Mouse (Mus musculus) yolk sac, embryonic 10.5 days (tissue): ENCODE measurements around the gene Cfap100.

Experiments
- DNase-seq: peaks from one replicate; pipeline ENCODE4 v3.0.0-alpha.2; 2017; ENCODE audit warnings: low spot score

Cfap100 gene

DNA sequence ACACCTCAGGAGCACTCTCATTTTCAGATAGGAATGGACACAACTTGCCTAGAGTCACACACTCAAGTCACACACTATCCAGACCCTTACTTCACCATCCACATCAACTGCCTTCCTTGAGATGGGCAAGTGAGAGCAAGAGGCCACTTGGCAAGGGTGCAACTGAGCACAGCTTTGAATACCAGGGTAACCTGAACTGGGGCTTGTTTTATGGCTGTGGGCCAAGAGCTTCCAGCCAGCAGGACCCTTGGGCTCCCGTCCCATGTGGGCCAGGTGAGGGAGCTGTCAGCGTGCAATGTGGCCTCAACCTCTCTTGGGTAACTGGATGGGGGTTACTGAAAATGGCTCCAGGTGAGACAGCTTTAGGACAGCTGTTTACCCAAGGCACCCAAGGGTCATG, 28.8 kb upstream of the Cfap100 start:
- DNase-seq = no peak

DNA sequence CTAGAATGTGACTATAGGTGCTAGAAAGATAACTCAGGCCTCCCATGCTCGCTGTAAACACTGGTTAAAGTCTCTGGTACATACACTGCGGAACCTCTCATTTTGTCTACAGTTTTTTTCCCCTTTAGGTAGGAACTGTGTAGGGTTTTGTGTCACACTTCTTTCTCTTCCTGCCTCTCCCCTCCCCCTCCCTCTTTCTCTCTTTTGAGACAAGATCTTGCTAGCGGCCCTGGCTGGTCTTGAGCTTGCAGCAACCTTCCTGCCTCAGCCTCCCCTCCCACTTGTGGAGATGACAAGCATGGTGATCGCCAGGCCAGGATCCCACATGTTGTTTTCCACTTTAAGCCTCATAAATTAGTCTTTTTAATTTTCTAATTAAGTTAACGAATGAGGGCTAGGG, 25.2 kb upstream of the Cfap100 start:
- DNase-seq = no peak

DNA sequence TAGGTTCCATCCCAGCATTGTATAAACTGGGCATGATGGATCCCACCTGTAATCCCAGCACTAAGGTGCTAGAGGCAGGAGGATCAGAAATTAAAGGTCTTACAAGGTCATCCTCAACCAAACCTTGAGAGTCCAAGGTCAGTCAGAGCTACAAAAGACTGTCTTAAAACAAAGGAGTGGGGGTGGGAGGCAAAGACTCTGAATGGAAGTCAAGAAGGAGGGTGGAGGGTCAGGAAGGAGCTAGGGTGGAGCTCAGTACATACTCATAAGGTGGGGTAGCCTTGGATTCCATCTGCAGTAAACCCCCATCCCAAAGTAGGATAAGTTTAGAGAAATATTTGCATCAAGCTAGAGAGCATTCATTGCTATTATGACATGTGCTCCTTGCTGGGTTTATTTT, 24.0 kb upstream of the Cfap100 start:
- no peak for DNase-seq

DNA sequence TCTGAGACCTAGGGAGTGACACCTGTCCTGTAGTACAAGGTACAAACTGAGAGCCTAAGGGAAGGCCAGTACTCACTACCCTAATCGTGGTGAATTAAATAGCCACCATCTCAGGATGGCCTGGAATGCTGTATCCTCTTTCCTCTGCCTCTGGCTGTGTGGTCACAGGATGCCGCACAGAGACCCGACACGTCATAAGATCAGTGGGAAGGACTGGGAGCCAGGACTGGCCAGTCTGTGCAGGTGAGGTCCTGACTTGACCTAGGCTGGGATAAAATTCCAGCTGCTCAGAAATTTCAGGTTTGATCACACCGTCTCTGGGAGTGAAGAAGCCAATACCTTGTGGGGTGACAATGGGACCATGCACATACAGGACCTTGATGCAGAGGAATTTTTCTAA, 22.9 kb upstream of the Cfap100 start:
- DNase-seq = no peak

DNA sequence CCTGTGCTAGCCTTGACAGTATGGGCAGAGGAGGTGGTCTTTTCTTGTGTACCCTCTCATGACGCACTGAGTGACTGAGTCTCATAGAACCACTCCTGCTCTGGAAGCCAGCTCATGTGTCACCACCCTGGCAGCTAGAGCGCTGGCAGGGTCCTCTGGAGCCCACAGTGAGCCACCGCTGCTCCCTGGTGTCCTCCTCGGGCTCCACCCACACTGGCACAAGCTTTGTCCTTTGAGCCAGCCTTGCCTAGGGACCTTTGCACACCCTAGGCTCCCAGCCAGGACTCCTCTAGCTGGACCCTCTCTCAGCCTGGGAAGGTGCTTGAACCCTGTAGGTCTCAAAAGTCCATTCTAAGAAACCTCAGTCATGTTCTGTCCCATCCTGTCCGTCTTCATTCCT, 22.1 kb upstream of the Cfap100 start:
- DNase-seq = no peak

DNA sequence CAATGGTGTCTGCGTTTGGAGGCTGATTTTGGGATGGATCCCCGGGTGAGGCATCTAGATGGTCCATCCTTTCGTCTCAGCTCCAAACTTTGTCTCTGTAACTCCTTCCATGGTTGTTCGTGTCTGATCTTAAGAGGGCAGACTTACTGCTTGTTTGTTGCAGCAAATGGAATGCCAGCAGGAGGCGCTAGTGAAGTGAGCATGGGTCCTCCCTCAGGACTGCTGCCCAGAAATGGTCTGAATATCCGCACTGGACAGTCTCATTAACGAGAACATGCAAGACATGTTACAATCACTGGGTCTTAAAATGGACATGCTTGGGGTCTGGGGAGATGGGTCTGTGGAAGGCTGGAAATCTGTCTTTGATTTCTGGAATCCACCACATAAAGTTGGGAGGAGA, 21.6 kb upstream of the Cfap100 start:
- DNase-seq = peak; percentile 62

DNA sequence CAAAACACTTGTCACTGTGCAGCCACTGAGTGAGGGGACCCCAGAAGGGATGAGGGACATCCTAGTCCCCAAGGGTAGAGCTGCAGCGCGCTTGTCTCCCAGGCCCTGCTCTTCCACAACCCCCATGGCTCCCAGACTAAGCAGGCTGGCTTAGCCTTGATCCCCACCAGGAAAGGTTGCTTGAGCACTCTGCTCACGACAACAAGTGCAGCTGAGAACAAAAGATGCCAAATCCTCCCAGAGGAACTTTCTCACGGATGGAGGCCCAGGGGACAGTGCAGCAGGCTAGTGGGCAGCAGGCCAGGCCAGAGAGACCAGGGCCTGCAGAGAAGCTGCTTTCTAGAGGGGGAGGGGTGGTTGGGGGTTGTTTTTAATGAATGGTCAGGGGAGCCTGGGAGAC, 18.3 kb upstream of the Cfap100 start:
- DNase-seq = no peak

DNA sequence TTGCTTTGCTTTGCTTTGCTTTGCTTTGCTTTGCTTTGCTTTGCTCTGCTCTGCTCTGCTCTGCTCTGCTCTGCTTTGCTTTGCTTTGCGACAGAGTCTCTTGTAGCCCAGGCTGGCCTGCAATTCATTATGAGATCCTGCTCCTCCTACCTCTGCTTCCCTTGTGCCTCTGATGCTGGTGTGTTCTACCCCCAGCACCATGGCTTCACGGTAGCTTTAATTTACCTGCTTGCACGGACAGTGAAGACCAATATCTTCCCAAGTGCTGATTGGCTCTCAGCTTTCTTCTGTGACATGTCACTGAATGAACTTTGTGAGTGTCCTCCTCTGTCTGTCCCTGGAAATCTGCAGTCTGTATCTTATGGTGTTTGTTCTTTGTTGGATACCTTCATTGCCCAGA, 8.4 kb upstream of the Cfap100 start:
- no peak for DNase-seq

DNA sequence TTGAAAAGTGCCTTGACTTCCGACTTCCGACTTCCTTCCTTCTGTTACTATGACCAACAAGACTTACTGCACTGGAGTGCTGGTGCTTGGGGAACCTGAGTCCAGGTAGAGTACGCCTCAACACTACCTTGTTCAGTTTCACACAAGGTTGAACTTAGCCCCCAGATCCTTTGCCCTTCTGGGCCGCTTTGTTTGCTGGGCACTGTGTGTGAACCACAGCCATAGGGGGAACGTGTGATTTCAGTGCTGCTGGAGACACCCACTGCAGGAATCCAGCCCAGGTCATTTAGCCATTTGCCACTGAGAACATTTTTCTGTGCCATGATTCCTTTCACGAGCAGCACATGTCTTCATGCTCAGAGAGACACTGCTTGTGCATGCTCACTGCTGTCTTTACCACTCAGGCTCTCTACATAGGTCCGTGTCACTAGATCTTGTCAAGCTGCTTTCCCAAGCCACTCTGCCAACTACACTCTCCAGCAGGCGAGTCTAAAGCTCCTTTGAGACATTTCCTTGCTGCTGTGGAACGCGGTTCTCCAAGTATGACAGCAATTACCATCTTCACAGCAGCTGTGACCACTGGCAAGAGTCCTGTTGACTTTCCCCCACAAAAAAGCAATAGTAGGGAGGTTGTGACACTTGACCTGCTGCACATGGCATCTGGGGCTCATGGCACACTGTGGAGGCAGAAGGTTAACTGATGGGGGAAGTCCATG, 7.8 kb upstream of the Cfap100 start:
- no peak for DNase-seq

DNA sequence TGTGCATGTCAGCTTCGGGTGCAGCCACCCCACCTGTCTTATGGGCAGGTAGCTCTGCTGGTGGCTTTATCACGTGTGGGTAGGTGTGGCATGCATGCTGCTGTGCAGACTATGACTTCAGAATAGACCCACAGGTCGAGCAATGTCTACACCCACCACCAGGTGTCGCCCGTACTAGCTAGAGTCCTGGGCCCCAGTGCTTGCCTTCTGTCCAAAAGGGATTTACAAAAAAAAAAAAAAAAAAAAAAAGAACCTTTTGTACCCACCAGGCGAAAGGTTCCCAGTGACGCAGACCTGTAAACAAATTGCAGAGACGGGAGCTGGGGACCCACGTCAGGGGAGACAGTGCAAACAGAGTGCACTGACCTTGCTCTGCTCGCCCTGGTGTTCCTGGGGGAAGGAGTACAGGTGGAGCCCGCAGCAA, 6.6 kb upstream of the Cfap100 start:
- peak; percentile 53 for DNase-seq

DNA sequence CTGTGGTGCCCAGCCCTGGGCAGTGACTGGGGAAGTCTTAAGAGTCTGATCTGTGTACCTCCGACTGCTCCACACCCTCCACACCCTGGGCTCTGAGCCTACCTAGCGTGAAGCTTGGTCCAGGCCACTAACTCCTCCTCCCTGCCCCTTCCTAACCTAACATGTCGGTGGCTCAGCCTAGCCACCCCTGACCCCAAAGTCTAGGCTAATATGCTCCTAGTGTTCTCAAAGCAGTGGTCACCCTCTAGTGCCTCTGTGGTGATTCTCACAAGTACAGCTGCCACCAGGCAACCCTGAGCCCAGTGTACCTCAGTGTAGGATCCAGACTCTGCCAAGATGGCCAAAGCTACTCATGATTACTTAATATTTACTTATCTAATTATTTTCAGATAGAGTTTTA, 6.1 kb upstream of the Cfap100 start:
- no peak for DNase-seq

DNA sequence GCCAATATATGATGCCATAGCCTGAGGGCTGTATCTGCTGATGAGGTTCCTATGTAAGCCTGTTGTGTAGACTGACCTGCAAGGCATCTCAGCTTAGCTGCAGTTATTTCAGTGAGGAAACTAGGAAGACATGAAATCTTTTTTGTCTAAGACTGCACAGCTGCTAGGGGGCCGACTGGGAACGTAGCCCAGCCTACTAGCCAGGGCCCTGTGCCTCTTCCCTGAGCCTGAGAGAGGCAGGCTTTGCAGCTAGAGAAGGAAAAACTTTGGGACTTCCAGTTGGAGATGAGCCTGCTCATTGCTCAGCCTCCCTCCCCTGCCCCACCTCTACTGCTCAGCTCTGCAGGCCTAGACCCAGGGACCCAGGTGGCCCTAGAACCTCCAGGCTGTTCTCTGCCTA, 2.9 kb upstream of the Cfap100 start:
- DNase-seq = no peak

DNA sequence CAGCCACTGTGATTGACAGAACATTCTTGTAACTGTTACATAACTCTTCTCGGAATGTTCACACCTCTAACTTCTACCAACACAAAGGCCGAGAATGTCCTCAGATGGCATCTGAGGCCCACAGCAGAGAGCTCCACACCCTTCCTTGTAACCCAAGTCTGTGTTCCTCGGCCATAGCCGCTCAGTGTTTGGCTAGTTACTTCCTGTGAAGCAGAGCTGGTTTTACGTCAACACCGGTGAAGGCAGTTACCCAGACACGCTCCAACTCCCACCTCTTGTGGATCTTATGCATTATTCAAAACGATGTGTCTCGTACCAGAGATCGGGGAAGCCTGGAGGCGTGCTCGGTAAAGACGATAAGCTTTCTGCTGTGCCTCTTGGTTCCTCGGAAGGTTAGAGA, 1.3 kb upstream of the Cfap100 start:
- no peak for DNase-seq

DNA sequence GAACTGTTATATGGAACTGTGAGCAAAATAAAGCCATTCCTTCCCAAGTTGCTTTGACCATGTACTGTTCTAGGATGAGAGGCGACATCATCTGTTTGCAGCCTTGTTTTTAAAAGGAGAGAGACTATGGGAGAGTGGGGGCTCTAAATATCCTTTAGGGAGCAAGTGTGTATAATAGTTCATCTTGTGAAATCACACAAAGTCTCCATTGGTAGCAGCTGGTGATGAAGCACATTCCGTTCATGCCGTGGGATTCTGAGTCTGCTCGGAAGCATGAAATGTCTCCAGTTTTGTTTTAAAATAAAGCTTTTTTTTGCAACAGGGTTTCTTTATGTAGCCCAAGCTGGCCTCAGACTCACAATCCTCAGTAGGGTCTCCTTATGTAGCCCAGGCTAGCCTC, 2.6 kb downstream of the Cfap100 start:
- no peak for DNase-seq

DNA sequence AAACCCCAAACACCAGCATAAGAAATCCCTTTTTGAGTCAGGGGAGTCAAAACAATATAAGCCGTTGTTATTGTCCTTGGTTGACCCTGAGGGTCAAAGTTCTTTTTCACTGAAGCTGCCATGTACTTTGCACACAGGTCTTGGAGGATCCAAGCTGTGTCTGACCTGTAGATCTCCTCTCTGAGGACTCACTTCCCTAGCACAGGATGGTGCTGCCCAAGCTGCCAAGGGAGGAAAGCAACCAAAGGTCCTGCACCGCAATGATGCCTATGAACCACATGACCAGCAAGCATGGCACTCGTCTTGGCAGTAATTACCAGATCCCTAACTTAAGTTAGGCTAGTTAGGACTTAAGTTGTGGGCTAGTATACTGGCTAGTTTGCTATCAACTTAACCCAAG, 3.2 kb downstream of the Cfap100 start:
- no peak for DNase-seq

DNA sequence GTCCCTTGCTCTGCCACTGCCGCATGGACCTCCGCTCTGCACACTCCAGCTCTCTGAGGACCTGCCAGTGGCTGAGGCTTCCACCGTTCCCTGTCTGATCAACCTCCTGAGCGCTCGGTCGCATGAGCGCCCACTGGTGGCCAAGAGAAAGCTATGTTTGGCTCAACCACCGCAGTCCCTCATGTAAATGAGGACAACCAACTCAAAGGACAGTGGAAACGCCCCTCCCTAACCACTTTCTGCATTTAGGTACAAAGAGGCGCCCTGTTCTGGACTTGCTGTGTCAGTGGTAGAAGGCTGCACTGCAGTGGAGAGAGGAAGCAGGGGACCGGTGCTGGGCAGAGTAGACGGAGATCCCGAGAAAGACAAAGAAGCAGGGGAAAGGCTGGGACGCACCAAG, 6.0 kb downstream of the Cfap100 start:
- DNase-seq = peak; percentile 67

DNA sequence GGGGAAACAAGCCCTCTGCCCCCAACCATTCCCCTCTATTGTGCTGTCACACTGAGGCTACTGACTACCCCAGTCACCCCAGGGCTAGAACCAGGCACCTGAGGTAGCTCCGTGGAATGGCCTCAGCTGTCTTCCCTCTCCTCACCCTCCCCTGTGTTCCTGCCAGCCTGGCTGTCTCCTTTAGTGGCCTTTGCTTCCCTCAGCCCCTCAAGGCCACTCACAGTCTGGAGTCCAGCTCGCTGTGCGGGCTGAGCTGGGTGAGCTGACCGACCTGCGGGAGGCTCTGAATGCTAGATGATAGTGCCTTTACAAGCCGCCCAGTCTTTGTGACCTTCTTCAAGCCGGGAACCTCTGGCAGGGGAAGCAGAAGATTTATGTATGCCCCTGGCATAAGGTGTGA, 16.7 kb downstream of the Cfap100 start:
- no peak for DNase-seq

DNA sequence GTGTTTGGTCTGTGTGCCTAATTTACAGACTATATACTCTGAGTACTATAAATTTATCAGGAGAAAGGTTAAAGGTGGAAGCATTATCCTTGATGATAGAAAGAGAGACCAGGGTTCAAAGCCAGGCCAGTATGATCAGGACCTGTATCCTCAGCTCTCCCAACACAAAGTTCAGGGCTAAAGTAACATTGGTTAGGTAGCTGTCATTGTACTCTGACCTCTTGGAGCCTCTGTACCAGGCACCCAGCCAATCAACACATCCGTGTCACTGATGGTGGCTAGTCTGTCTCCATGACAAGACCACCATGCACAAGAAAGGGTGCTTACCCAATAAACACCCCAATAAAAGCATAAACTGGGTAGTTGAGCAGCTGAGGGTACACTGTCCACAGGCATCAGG, 17.6 kb downstream of the Cfap100 start:
- DNase-seq = no peak

DNA sequence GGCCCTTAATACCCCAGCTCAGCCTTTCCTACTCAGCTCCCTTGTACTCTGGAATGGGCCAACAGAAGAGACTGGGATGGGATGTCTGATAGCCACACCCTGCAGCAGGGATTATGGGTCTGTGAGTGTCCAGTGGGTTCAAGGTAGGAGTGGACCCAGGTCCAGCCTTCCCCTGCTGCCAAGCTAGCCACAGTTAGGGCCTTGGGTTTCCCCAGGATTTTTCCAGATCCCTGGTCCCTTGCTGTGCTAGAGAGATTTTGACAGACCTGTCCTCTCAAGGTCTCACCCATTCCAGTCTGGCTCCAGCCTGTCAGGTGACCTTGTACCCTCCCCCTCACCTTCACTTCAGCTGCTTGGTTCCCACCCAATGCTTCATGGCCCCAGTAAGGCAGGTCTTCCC, 20.0 kb downstream of the Cfap100 start:
- DNase-seq = no peak

DNA sequence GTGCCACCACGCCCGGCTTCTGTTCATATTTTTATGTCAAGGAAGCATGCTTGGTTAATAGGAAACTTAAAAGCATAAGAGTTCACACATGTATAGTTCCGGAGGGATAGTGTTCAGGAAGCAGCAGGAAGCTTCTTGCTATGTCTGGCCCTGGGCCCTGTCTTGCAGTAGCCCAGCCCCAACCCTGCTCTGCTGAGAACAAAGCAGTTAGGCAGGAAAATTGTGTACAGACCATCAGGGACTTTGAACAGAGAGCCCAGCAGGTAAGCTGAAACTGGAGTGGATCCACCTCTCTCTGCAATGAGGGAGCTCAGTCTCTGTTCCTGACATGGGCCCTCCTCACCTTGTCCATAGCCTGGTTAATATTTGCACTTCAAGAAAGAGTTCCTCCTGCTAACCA, 31.3 kb downstream of the Cfap100 start:
- DNase-seq = peak; percentile 67

DNA sequence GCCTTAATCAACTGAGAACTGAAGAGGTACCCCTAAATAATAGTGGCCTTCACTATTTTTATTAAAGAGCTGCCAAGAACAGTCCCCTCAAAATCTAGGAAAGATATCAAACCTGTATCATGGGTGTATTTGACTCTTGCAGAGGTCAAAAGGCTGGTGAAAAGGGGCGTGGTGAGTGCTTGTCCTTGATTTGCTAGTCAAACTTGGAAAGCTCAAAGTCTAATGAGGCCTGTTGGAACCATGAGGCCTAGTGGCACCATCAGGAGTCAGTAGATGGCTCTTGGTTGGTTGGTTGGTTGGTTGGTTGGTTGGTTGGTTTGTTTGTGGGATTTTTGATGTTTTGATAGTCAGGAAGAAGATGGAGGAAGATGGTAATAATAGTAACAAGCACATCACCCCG, 32.8 kb downstream of the Cfap100 start:
- DNase-seq = peak; percentile 18

DNA sequence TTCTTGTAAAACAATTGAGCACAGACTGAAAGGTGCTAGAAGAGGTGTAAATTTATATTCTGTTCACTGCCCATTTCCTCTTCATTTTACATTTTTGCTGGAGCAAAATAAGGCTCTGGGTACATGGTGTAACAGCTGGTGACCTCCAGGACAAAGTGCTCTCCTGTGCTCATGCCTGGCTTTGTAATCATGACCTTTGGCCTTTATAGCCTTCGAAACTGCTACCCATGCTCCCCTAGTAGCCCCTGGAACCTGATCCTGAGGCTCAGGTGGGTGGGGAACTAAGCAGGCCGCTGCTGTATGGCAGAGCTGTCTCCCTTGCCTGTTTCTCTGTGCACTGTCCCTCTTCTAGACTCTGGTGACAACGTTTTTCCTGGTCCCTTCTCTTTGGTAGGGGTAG, 34.6 kb downstream of the Cfap100 start:
- DNase-seq = peak; percentile 42

DNA sequence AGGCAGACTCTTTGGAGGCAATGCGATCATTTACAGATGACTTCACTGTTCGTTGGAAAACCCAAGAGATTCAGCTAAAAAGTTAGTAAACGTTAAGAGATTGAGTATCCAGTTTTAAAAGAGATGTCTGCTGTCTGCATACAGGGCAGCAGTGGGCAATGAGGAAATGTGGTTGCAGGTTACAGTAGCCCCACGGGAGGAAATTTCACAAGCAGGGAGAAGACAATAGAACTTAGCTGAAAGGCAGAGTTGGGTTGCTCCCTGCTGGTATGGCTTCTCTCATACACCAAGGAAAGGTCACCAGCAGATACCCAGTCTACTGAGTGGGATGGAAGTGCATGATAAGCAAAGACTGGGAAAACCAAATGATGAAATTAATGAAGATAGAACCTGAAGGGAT, 38.0 kb downstream of the Cfap100 start:
- DNase-seq = no peak

DNA sequence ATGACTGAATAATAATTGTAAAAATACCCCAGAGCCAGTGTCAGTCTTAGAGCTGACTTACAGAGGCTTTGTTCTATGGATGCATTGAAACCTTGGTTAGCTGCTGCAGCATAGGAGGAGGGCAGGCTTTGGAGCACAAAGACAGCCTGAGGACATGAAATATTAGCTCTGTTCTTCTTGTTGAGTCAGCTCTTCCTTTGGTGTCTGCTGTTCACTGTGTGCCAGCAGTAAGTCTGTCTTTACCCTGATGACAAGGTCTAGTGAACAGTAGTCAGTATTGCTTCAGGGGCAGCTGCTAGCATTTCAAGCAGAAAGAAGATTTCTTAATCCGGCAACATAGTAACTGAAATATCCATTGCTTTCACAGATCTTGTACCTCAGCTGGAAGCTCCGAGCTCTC, 47.1 kb downstream of the Cfap100 start:
- DNase-seq = no peak

DNA sequence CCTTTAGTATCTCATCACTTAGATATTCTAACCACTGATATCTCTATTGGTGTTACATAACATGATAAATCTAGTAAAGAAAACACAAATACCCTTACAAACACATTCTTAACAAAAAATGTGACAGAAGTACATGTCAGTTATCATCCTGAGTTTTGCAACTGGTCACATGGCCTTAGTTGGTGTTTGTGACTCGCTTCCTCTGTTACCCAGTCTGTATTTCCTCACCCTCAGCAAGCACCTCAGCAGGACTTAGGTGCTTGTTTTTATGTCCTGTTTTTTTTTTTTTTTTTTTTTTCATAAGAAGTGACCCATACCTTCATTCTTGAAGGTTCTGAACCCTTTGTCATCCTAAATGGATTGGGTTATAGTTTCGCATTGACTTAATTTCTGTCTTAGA, 50.9 kb downstream of the Cfap100 start:
- DNase-seq = no peak
